Mouse (Mus musculus) ES-E14 (cell line): ENCODE data around the gene Slit3.

Experiments
- HCFC1 ChIP-seq: IDR thresholded peaks from 2 replicates; pipeline ENCODE4 v1.6.1; 2012; ENCODE audit warnings: low read length, inconsistent platforms, borderline replicate concordance; ENCODE audit not compliant: insufficient read depth
- MAFK ChIP-seq: IDR thresholded peaks from 2 replicates; pipeline ENCODE4 v1.6.1; 2014; ENCODE audit warnings: mild to moderate bottlenecking, low read depth, low read length, inconsistent platforms; ENCODE audit not compliant: insufficient read depth
- ZC3H11A ChIP-seq: IDR thresholded peaks from 2 replicates; pipeline ENCODE4 v1.6.1; 2012; ENCODE audit warnings: low read depth, mild to moderate bottlenecking, inconsistent platforms, low read length, borderline replicate concordance
- ZNF384 ChIP-seq: IDR thresholded peaks from 2 replicates; pipeline ENCODE4 v1.6.1; 2012; ENCODE audit warnings: low read depth, low read length, inconsistent platforms

DNA sequence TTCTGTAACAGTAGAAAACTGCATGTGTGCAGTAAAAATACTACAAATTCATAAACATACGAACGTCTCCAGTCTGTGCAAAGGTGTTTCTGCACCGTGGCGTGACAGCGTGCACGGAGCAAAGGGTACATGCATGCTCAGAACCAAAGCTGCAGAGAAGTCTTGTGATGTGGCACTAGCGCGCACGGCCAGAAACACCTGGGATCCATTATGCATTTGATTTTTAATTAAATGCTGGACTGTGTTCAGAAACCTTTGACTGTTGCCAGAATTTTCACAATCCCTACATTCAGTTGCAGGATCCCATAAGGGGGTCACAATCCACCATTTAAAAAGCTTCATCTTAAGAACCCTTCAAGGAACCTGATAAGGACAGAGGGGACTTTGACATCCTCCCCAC is 553.2 kb downstream of the Slit3 start:
- TF ChIP-seq MAFK (no peak), ZC3H11A (no peak), HCFC1 (no peak), ZNF384 (no peak)
